Mouse (Mus musculus) G1E-ER4 (cell line): ENCODE measurements around the gene Cables2. TPM values are rescaled to one million over a fixed set of nuclear protein-coding genes. Genes with fewer than 3 reads are reported as not detected.

Experiments
- GATA1 ChIP-seq: IDR thresholded peaks from one replicate; pipeline ENCODE4 v1.8.0; 2012; ENCODE audit warnings: low read length, inconsistent platforms
- polyA plus RNA-seq: library from polyadenylated mRNA; stranded (reverse); fragments of >175 nt; gene quantifications from 2 replicates; pipeline ENCODE4 v1.2.3, GENCODE M21; 2012

Gene Cables2
- polyA plus RNA-seq, 1 experiment: 25.1 TPM

GRCm38 (mm10) chr2:180292026-180292425 lies 18.7 kb upstream of the Cables2 start:
- TF ChIP-seq GATA1: no peak

GRCm38 (mm10) chr2:180291566-180291965 lies 18.3 kb upstream of the Cables2 start:
- no peak for TF ChIP-seq GATA1

- TF ChIP-seq GATA1: no peak
Observed at GRCm38 (mm10) chr2:180290503-180290902, 17.2 kb upstream of the Cables2 start.

- no peak for TF ChIP-seq GATA1
Observed at GRCm38 (mm10) chr2:180289440-180290108, 16.3 kb upstream of the Cables2 start, which contains the start of gene Rbbp8nl. Gene Rbbp8nl (minus strand): TSS chr2:180289879.

- no peak for TF ChIP-seq GATA1
Observed at GRCm38 (mm10) chr2:180288966-180289365, 15.7 kb upstream of the Cables2 start.

- TF ChIP-seq GATA1: no peak
Observed at GRCm38 (mm10) chr2:180279321-180279720, 6.0 kb upstream of the Cables2 start.

- TF ChIP-seq GATA1: no peak
Observed at GRCm38 (mm10) chr2:180277773-180278320, 4.6 kb upstream of the Cables2 start.

GRCm38 (mm10) chr2:180276851-180277259 lies 3.6 kb upstream of the Cables2 start:
- no peak for TF ChIP-seq GATA1

- no peak for TF ChIP-seq GATA1
Observed at GRCm38 (mm10) chr2:180276385-180276784, 3.1 kb upstream of the Cables2 start.

GRCm38 (mm10) chr2:180275836-180276235 lies 2.5 kb upstream of the Cables2 start:
- no peak for TF ChIP-seq GATA1

GRCm38 (mm10) chr2:180274523-180274922 lies 1.2 kb upstream of the Cables2 start:
- TF ChIP-seq GATA1: no peak

GRCm38 (mm10) chr2:180272884-180273321 lies 393 bp downstream of the Cables2 start:
- no peak for TF ChIP-seq GATA1

- no peak for TF ChIP-seq GATA1
Observed at GRCm38 (mm10) chr2:180271804-180272395, 1.4 kb downstream of the Cables2 start.

- no peak for TF ChIP-seq GATA1
Observed at GRCm38 (mm10) chr2:180270537-180271255, 2.6 kb downstream of the Cables2 start.

GRCm38 (mm10) chr2:180269329-180269728 lies 4.0 kb downstream of the Cables2 start:
- TF ChIP-seq GATA1: no peak

GRCm38 (mm10) chr2:180267955-180268354 lies 5.3 kb downstream of the Cables2 start:
- no peak for TF ChIP-seq GATA1

GRCm38 (mm10) chr2:180262891-180263290 lies 10.4 kb downstream of the Cables2 start:
- TF ChIP-seq GATA1: no peak
